Mouse (Mus musculus) heart, embryonic 11.5 days (tissue): ENCODE results near the gene Rtbdn. TPM values are rescaled to one million over a fixed set of nuclear protein-coding genes. Genes with fewer than 3 reads are reported as not detected.

Source experiments
- ATAC-seq: fragments of 200-750 bp; cut with Nextera tagmentation; replicated peaks from 2 replicates; pipeline ENCODE4 v1.8.0; 2017; ENCODE audit warnings: moderate library complexity; ENCODE audit not compliant: insufficient number of reproducible peaks, low FRiP score, low TSS enrichment
- H3K27ac ChIP-seq: fragments of 300-500 bp; sonication (generic); 2 replicates; pipeline ENCODE4 v1.5.1; 2014; ENCODE audit warnings: mild to moderate bottlenecking, low read depth, low read length
- H3K27me3 ChIP-seq: fragments of 300-500 bp; sonication (generic); 2 replicates; pipeline ENCODE4 v1.6.1; 2014; ENCODE audit warnings: mild to moderate bottlenecking, low read length, mixed read lengths; ENCODE audit not compliant: control insufficient read depth, insufficient read depth
- H3K36me3 ChIP-seq: fragments of 300-500 bp; sonication (generic); 2 replicates; pipeline ENCODE4 v1.6.1; 2014; ENCODE audit warnings: mild to moderate bottlenecking, low read length, moderate library complexity, mixed read lengths; ENCODE audit not compliant: control insufficient read depth, insufficient read depth
- H3K4me1 ChIP-seq: fragments of 300-500 bp; sonication (generic); 2 replicates; pipeline ENCODE4 v1.6.1; 2014; ENCODE audit warnings: low read length; ENCODE audit not compliant: control insufficient read depth, insufficient read depth
- H3K4me2 ChIP-seq: fragments of 300-500 bp; sonication (generic); 2 replicates; pipeline ENCODE4 v1.6.1; 2014; ENCODE audit warnings: mild to moderate bottlenecking, moderate library complexity
- H3K4me3 ChIP-seq: fragments of 300-500 bp; sonication (generic); 2 replicates; pipeline ENCODE4 v1.5.1; 2014; ENCODE audit warnings: low read depth, low read length
- H3K9ac ChIP-seq: fragments of 300-500 bp; sonication (generic); 2 replicates; pipeline ENCODE4 v1.6.1; 2014; ENCODE audit warnings: mild to moderate bottlenecking, low read depth, low read length, moderate library complexity
- H3K9me3 ChIP-seq: fragments of 300-500 bp; sonication (generic); replicated peaks from 2 replicates; pipeline ENCODE4 v1.6.1; 2016; ENCODE audit warnings: low read length; ENCODE audit not compliant: control insufficient read depth
- WGBS: fragments of 180-500 bp; shearing (Covaris S2); extraction: QIAGEN DNeasy Blood & Tissue Kit; methylation state at CpG from one replicate; pipeline ENCODE4 v1.1.7; 2014; ENCODE audit not compliant: insufficient replicate concordance; 5-methylcytosine and 5-hydroxymethylcytosine counted together
- polyA plus RNA-seq: library from polyadenylated mRNA; unstranded; fragments of >200 nt; fragmentation: Nextera tagmentation; extraction: Ambion mirVana; gene quantifications from 2 replicates; pipeline ENCODE4 v1.2.1, GENCODE M21; 2014

Rtbdn gene
- polyA plus RNA-seq, 1 experiment from 2014 or later: not detected

- peak; percentile 74 for ATAC-seq
- H3K4me1 ChIP-seq: peaks cover 28% of the 10 kb centered on the region
- H3K27ac ChIP-seq: peak overlapping the region; percentile 77
Observed at GRCm38 (mm10) chr8:84970913-84971312, 24.1 kb downstream of the Rtbdn start.

GRCm38 (mm10) chr8:84973079-84973478 lies 26.3 kb downstream of the Rtbdn start:
- Histone ChIP-seq H3K36me3 (peaks cover 12% of the 10 kb centered on the region), H3K4me3 (no peak overlapping the region), H3K27me3 (no peaks in the 10 kb centered on the region), H3K9ac (no peak overlapping the region), H3K27ac (no peak overlapping the region), H3K4me2 (no peak overlapping the region), H3K4me1 (peaks cover 28% of the 10 kb centered on the region), H3K9me3 (no peaks in the 10 kb centered on the region)
- 93% methylated on average over 1 of the region's 1 CpGs for WGBS
- ATAC-seq: no peak

More at GRCm38 (mm10) chr8:84970913-84971312, 24.1 kb downstream of the Rtbdn start:
- no peaks in the 10 kb centered on the region for H3K9me3 ChIP-seq
- peak overlapping the region; percentile 92 for H3K4me2 ChIP-seq
- H3K36me3 ChIP-seq: peaks cover 12% of the 10 kb centered on the region
- peak overlapping the region; percentile 64 for H3K4me3 ChIP-seq
- peak overlapping the region; percentile 97 for H3K9ac ChIP-seq
- 34% methylated on average over 5 of the region's 5 CpGs for WGBS
- H3K27me3 ChIP-seq: no peaks in the 10 kb centered on the region

DNA sequence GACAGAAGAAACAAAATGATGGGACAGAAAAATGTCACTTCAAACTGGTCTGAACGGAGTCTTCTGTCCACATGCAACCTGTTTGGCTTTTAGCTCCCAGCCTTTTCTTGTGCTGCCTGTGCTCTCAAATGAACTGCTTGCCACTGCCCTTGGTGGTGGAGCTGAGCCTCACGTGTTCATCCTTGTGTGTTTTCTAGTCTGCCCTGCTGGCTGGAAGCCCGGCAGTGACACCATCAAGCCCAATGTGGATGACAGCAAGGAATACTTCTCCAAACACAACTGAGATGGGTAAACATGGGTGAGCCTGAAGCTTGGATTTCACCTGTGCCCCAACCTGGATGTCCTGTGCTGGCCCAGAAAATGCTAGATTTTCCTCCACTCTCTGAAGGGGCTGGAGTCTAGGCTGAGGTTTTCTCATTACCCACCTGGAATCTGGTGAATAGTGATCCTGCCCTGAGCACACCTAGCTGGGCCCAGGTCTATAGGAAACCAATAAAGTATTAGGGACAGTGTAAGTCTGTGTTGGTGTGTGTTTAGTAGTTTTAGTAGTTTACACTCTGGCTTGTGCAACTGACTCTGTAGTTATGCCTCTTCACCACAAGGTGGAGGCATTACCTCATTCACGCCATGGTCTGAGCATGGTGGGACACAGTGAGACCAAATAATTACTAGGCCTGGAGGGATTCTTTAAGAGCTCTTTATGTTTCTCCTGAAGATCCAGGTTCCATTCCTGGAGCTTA lies 27.2 kb downstream of the Rtbdn start:
- Histone ChIP-seq H3K27me3 (no peaks in the 10 kb centered on the region), H3K9ac (no peak overlapping the region)
- ATAC-seq: no peak

GRCm38 (mm10) chr8:84974543-84975142 lies 27.9 kb downstream of the Rtbdn start:
- H3K27ac ChIP-seq: 0 out of 2 replicates have a peak overlapping the region, but pooled peaks have one; percentile 10
- no peaks in the 10 kb centered on the region for H3K27me3 ChIP-seq
- peaks cover 31% of the 10 kb centered on the region for H3K4me1 ChIP-seq
- no peak overlapping the region for H3K4me3 ChIP-seq
- no peak for ATAC-seq
- peaks cover 12% of the 10 kb centered on the region for H3K36me3 ChIP-seq
- no peaks in the 10 kb centered on the region for H3K9me3 ChIP-seq
- no peak overlapping the region for H3K9ac ChIP-seq
- WGBS: 77% methylated on average over 8 of the region's 8 CpGs
- peak overlapping the region; percentile 98 for H3K4me2 ChIP-seq

More for the DNA sequence above, 27.2 kb downstream of the Rtbdn start:
- peaks cover 12% of the 10 kb centered on the region for H3K36me3 ChIP-seq
- H3K4me3 ChIP-seq: no peak overlapping the region
- no peak overlapping the region for H3K4me2 ChIP-seq
- H3K9me3 ChIP-seq: no peaks in the 10 kb centered on the region
- WGBS: 64% methylated on average over 4 of the region's 4 CpGs
- H3K4me1 ChIP-seq: peaks cover 26% of the 10 kb centered on the region
- no peak overlapping the region for H3K27ac ChIP-seq

- H3K27me3 ChIP-seq: no peaks in the 10 kb centered on the region
- H3K4me3 ChIP-seq: peak overlapping the region; percentile 60
- no peak overlapping the region; the same call in 1 of the 2 replicates for H3K9ac ChIP-seq
- ATAC-seq: no peak
- WGBS: 30% methylated on average over 7 of the region's 7 CpGs
- H3K27ac ChIP-seq: peak overlapping the region; percentile 79
- H3K36me3 ChIP-seq: peaks cover 12% of the 10 kb centered on the region
- peaks cover 36% of the 10 kb centered on the region for H3K4me1 ChIP-seq
- H3K4me2 ChIP-seq: peak overlapping the region; percentile 98
- no peaks in the 10 kb centered on the region for H3K9me3 ChIP-seq
Observed at GRCm38 (mm10) chr8:84975434-84975833, 28.6 kb downstream of the Rtbdn start.

- no peaks in the 10 kb centered on the region for H3K9me3 ChIP-seq
- H3K27me3 ChIP-seq: no peaks in the 10 kb centered on the region
- ATAC-seq: peak; percentile 82
- H3K4me2 ChIP-seq: peak overlapping the region; percentile 98
- peaks cover 8% of the 10 kb centered on the region for H3K36me3 ChIP-seq
- peaks cover 36% of the 10 kb centered on the region for H3K4me1 ChIP-seq
- H3K27ac ChIP-seq: peak overlapping the region; percentile 79
- H3K9ac ChIP-seq: peak overlapping the region; percentile 78
- peak overlapping the region; percentile 60 for H3K4me3 ChIP-seq
- under 1% methylated on average over 57 of the region's 61 CpGs for WGBS
Observed at GRCm38 (mm10) chr8:84976031-84976762, 29.4 kb downstream of the Rtbdn start.

GRCm38 (mm10) chr8:84976763-84977434 lies 30.1 kb downstream of the Rtbdn start:
- Histone ChIP-seq H3K4me1 (peaks cover 41% of the 10 kb centered on the region), H3K9me3 (no peaks in the 10 kb centered on the region), H3K27me3 (0 out of 2 replicates have a peak, but pooled peaks cover 3% of the 10 kb centered on the region), H3K4me3 (peak overlapping the region; percentile 60), H3K27ac (peak overlapping the region; percentile 79), H3K36me3 (peaks cover 2% of the 10 kb centered on the region), H3K4me2 (peak overlapping the region; percentile 98), H3K9ac (peak overlapping the region; percentile 78)
- WGBS: 3% methylated on average over 25 of the region's 25 CpGs
- no peak for ATAC-seq
